Mouse (Mus musculus) forebrain, embryonic 12.5 days (tissue): Measurements from ENCODE around the gene Cped1. TPM values are rescaled to one million over a fixed set of nuclear protein-coding genes. Genes with fewer than 3 reads are reported as not detected.

Experiments
- polyA plus RNA-seq: library from polyadenylated mRNA; unstranded; fragments of >200 nt; fragmentation: Nextera tagmentation; extraction: Ambion mirVana; gene quantifications from 2 replicates; pipeline ENCODE4 v1.2.1, GENCODE M21; 2016

Gene Cped1
- polyA plus RNA-seq, 1 experiment from 2014 or later, result 12.0 TPM

Other genes with a start within 250 kb of the Cped1 start
- 54.9 and 57.5 TPM in 2 replicates for gene Tspan12, start 133.4 kb upstream of the Cped1 start, polyA plus RNA-seq
- 61.0 and 66.5 TPM in 2 replicates for gene Ing3, start 36.3 kb upstream of the Cped1 start, polyA plus RNA-seq